In the genomic region with DNA sequence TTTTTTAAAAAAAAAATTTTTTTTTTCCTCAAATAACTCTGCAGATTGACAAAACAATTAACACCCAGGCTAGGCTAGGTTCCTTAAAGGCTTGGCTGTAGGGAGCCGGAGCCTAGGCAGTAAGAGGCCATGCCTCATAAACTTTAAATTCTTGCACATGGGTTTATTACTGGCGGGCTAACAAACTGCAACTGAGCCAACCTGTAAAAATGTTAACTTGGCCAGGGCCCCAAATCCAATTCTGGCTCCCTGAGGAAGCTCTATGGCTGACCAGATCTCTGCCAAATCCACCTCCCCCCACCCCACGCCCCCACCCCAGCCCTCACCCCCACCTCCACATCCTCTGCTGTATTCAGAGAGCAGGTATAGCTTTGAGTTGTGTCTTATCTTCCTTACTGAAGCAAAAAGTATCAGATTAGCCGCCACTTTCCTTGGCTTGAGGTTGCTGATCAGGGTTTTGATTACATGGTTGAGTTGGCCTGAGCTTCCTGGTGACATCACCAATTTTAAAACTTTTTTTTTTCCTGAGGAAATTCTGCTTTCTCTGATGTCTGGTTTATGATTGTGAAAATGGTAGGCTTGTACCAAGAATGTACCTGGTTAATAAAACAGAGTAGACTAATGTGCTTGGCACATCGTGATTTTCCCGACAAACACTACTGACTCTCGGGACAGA, we compare ENCODE assay signal across 11 mouse cellular contexts. TPM values are rescaled to one million over a fixed set of nuclear protein-coding genes. Genes with fewer than 3 reads are reported as not detected.
A peak's percentile ranks its signal among the peaks of the same experiment; 100 is the strongest.
DNase-seq lines count a peak whose midpoint lies in the region; ATAC-seq and TF ChIP-seq lines count a peak whose summit lies in the region.
"Had no signal": no experiment of that assay in that cellular context is flagged by ENCODE, and none has a peak within 500 bp of the region (broad histone marks: within the 10 kb centered on the region; RNA-seq: fewer than 3 reads in every experiment).

No protein-coding gene starts in this region.

- H3K4me1 ChIP-seq in forebrain, embryonic 10.5 days: peaks cover 47% of the 10 kb centered on the region
- peaks cover 29% of the 10 kb centered on the region for H3K4me1 ChIP-seq in forebrain, embryonic 12.5 days
- peaks cover 27% of the 10 kb centered on the region for H3K4me1 ChIP-seq in kidney, postnatal 0 days (replicated peaks; ENCODE audit: insufficient read depth, low read length)
- H3K4me1 ChIP-seq in stomach, embryonic 16.5 days (ENCODE audit: control insufficient read depth, insufficient read depth, low read length): peaks cover 22% of the 10 kb centered on the region

- TF ChIP-seq CTCF in kidney, postnatal 0 days (IDR thresholded peaks at IDR 0.05; ENCODE audit: low read depth): no peak

- H3K27me3 ChIP-seq in forebrain, embryonic 10.5 days (ENCODE audit: poor library complexity, severe bottlenecking): peaks cover 66% of the 10 kb centered on the region
- peaks cover 63% of the 10 kb centered on the region for H3K27me3 ChIP-seq in forebrain, embryonic 12.5 days
- 0 out of 2 replicates have a peak, but pooled peaks cover 4% of the 10 kb centered on the region for H3K27me3 ChIP-seq in kidney, postnatal 0 days (ENCODE audit: insufficient read depth, low read length)
- no peaks in the 10 kb centered on the region for H3K27me3 ChIP-seq in stomach, embryonic 16.5 days (ENCODE audit: control insufficient read depth, insufficient read depth, low read length)

- H3K36me3 ChIP-seq in forebrain, embryonic 10.5 days (replicated peaks): no peaks in the 10 kb centered on the region
- H3K36me3 ChIP-seq in forebrain, embryonic 12.5 days (replicated peaks): no peaks in the 10 kb centered on the region
- H3K36me3 ChIP-seq in kidney, postnatal 0 days (ENCODE audit: insufficient read depth, low read length): no peaks in the 10 kb centered on the region
- no peaks in the 10 kb centered on the region for H3K36me3 ChIP-seq in stomach, embryonic 16.5 days (ENCODE audit: control insufficient read depth, insufficient read depth, low read length)

- no peak for ATAC-seq in forebrain, embryonic 12.5 days (ENCODE audit: low FRiP score)
- ATAC-seq in kidney, postnatal 0 days (replicated peaks; ENCODE audit: low FRiP score, low read depth): 0 out of 2 replicates have a peak, but pooled peaks have one; percentile 37
- no peak for ATAC-seq in stomach, embryonic 16.5 days (ENCODE audit: insufficient read depth, low FRiP score)

- peak overlapping the region; percentile 82; the same call in 1 of the 2 replicates for H3K27ac ChIP-seq in forebrain, embryonic 10.5 days
- H3K27ac ChIP-seq in forebrain, embryonic 12.5 days: no peak overlapping the region
- peak overlapping the region; percentile 87 for H3K27ac ChIP-seq in kidney, postnatal 0 days
- peak overlapping the region; percentile 81 for H3K27ac ChIP-seq in stomach, embryonic 16.5 days (ENCODE audit: low read length)

- H3K9me3 ChIP-seq in forebrain, embryonic 10.5 days: no peaks in the 10 kb centered on the region
- H3K9me3 ChIP-seq in forebrain, embryonic 12.5 days: no peaks in the 10 kb centered on the region
- H3K9me3 ChIP-seq in kidney, postnatal 0 days (replicated peaks; ENCODE audit: low read length): no peaks in the 10 kb centered on the region
- no peaks in the 10 kb centered on the region for H3K9me3 ChIP-seq in stomach, embryonic 16.5 days (replicated peaks; ENCODE audit: control insufficient read depth, low read length)

- H3K4me3 ChIP-seq in forebrain, embryonic 10.5 days: no peak overlapping the region; the same call in 1 of the 2 replicates
- no peak overlapping the region for H3K4me3 ChIP-seq in forebrain, embryonic 12.5 days (replicated peaks)
- H3K4me3 ChIP-seq in kidney, postnatal 0 days (replicated peaks; ENCODE audit: low read depth, low read length): peak overlapping the region; percentile 49; the same call in 1 of the 2 replicates
- H3K4me3 ChIP-seq in stomach, embryonic 16.5 days (replicated peaks; ENCODE audit: low read length): peak overlapping the region; percentile 58
- H3K4me3 ChIP-seq: megakaryocyte, embryonic 14.5 days had no signal

- no peak overlapping the region for H3K9ac ChIP-seq in forebrain, embryonic 12.5 days
- H3K9ac ChIP-seq in kidney, postnatal 0 days (ENCODE audit: low read depth, low read length): 0 out of 2 replicates have a peak overlapping the region, but pooled peaks have one; percentile 6
- peak overlapping the region; percentile 77; the same call in 1 of the 2 replicates for H3K9ac ChIP-seq in stomach, embryonic 16.5 days (ENCODE audit: low read length)

- no peak for DNase-seq in forebrain, embryonic 10.5 days (ENCODE audit: extremely low spot score, low spot score)
- peak; percentile 40 for DNase-seq in testis, postnatal 10 days (ENCODE audit: low spot score)
- no peak for DNase-seq in testis, postnatal 14 days (ENCODE audit: low spot score)
- peak; percentile 82 for DNase-seq in kidney, postnatal 0 days (ENCODE audit: low spot score)
- DNase-seq in left cerebral cortex, postnatal 36 days (ENCODE audit: low spot score in 2 of 2): no peak
- DNase-seq in right cerebral cortex, adult 18-20 months: no peak

- 61% methylated on average over 7 of the region's 7 CpGs for WGBS in forebrain, embryonic 10.5 days
- WGBS in forebrain, embryonic 12.5 days: 65% methylated on average over 7 of the region's 7 CpGs
- 16% methylated on average over 7 of the region's 7 CpGs for WGBS in kidney, postnatal 0 days
- WGBS in stomach, embryonic 16.5 days: 46% methylated on average over 7 of the region's 7 CpGs

- H3K4me2 ChIP-seq in forebrain, embryonic 12.5 days: no peak overlapping the region
- H3K4me2 ChIP-seq in kidney, postnatal 0 days (ENCODE audit: low read length): peak overlapping the region; percentile 86
- H3K4me2 ChIP-seq in stomach, embryonic 16.5 days (ENCODE audit: low read depth, low read length): peak overlapping the region; percentile 83

- intact Hi-C loops in left cerebral cortex, postnatal 36 days (cut with DNase I): no loop called here

RNA-seq across cellular contexts. Expression of a gene that starts 1.9 kb away (rescaled TPM):
- 10.4 and 11.2 TPM in 2 replicates for polyA plus RNA-seq in forebrain, embryonic 10.5 days (2016; fragmentation: Nextera tagmentation; extraction: Ambion mirVana)
- polyA plus RNA-seq in forebrain, embryonic 12.5 days (2016; fragmentation: Nextera tagmentation; extraction: Ambion mirVana): 2.5 and 3.5 TPM in 2 replicates
- polyA plus RNA-seq in kidney, postnatal 0 days (2015; fragmentation: Nextera tagmentation; extraction: Ambion mirVana): 20.9 and 23.3 TPM in 2 replicates
- polyA plus RNA-seq in stomach, embryonic 16.5 days (2015; fragmentation: Nextera tagmentation; extraction: Ambion mirVana): 16.7 and 16.8 TPM in 2 replicates
- under 1 TPM; 0.30 to 0.50 TPM for total RNA-seq in left cerebral cortex, postnatal 36 days (2021)

RNA-seq across cellular contexts. Expression of a gene that starts 12.3 kb away (rescaled TPM):
- polyA plus RNA-seq in forebrain, embryonic 10.5 days (2016; fragmentation: Nextera tagmentation; extraction: Ambion mirVana): not detected in 2 replicates
- polyA plus RNA-seq in forebrain, embryonic 12.5 days (2016; fragmentation: Nextera tagmentation; extraction: Ambion mirVana): not detected in 2 replicates
- polyA plus RNA-seq in kidney, postnatal 0 days (2015; fragmentation: Nextera tagmentation; extraction: Ambion mirVana): not detected in 2 replicates
- not detected in 2 replicates for polyA plus RNA-seq in stomach, embryonic 16.5 days (2015; fragmentation: Nextera tagmentation; extraction: Ambion mirVana)
- not detected for total RNA-seq in left cerebral cortex, postnatal 36 days (2021)
- total RNA-seq: left cerebral cortex, postnatal 14 days had no signal
- polyA plus RNA-seq: gonadal fat pad, adult 2 months had no signal

Comparison
In these comparisons a context has a peak if more than half of its experiments do, and no peak if none do; other contexts are left out.
1. DNase-seq: peak in testis, postnatal 10 days (single experiment) and kidney, postnatal 0 days (single experiment); none in forebrain, embryonic 10.5 days (single experiment), testis, postnatal 14 days (single experiment), left cerebral cortex, postnatal 36 days (0 of 2) and right cerebral cortex, adult 18-20 months (single experiment).
2. H3K4me3 ChIP-seq: peak in kidney, postnatal 0 days (single experiment) and stomach, embryonic 16.5 days (single experiment); none in forebrain, embryonic 10.5 days (single experiment) and forebrain, embryonic 12.5 days (single experiment).